Mouse (Mus musculus): ENCODE measurements at regions not wholly inside any gene's neighbourhood (a gene's known extent, or its start where the extent isn't known, plus 50 kb on each side); places are given as distances from the start of the nearest gene placed in this dataset.
A peak's percentile ranks its signal among the peaks of the same experiment; 100 is the strongest.

DNA sequence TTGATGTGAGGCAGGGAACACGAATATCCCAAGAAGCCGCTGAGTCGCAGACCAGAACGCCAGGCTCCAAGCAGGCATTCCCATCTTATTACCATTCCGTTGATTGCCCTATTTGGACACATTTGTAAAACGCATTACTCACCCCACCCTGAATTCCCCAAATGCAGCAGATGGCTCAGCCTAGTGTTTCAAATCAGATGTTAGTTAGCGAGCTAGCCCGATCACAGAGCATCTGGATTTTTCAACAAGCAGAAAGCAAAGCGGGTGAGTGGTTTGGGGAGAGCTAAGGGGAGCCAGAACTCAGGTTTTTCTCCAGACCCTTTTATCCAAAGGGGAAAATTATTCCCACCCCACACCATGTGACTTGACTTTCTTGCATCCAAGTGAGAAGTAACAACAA, 273.2 kb downstream of the Rwdd3 start:
- peak; percentile 40 to 52 for DNase-seq

DNA sequence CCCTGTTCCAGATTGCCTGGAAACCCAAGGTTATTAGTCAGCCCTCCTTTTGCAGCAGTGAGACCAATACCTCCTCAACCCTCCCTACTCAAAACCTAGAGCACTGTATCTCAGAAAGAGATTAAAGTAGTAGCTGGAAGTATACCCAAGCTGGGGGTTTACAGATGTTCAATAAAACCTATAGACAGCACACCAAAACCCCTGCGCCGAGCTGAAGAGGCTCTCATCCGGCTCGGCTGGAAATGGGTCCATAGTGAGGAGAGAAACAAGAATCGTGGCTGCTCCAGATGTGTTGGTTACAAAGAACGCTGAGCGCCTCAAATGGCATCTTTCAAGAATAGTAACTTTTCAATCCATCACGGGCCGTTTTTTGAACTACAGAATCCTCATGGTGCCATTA, 273.7 kb downstream of the Rwdd3 start:
- peak in 1 of 2 experiments; percentile 10 for DNase-seq

GRCm38 (mm10) chr3:120897221-120897620, 274.3 kb downstream of the Rwdd3 start:
- peak; percentile 54 to 77 for DNase-seq

- peak; percentile 47 to 66 for DNase-seq
Observed at GRCm38 (mm10) chr3:120886063-120886841, 285.2 kb downstream of the Rwdd3 start.

GRCm38 (mm10) chr3:120885401-120885800, 286.1 kb downstream of the Rwdd3 start:
- DNase-seq, result peak; percentile 15 to 19

GRCm38 (mm10) chr3:120884189-120884588, 287.3 kb downstream of the Rwdd3 start:
- DNase-seq, result peak in 1 of 2 experiments; percentile 9

DNA sequence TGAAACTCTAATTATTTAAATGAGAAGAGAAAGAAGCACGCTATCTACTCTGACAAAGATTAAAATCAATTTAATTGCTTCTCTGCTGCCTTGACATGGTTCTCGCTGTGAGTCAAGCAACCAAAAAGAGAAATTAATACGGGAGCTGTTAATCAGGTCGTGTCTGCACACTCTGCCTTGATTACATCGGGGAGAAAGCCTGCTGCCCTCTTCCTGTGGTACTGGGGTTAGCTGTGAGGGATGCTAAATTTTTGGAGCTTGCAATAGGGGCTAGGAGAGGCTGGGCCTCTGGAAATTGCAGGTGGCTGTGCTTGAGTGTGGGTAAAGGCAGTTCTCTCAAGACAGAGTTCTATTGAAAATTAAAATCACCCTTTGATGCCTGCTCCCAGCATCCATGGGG, 287.8 kb downstream of the Rwdd3 start:
- DNase-seq, result peak; percentile 27 to 29

GRCm38 (mm10) chr3:120879409-120879808, 292.1 kb downstream of the Rwdd3 start:
- DNase-seq, result no peak

- DNase-seq, result no peak
Observed at GRCm38 (mm10) chr3:120875740-120876139, 295.8 kb downstream of the Rwdd3 start.

DNA sequence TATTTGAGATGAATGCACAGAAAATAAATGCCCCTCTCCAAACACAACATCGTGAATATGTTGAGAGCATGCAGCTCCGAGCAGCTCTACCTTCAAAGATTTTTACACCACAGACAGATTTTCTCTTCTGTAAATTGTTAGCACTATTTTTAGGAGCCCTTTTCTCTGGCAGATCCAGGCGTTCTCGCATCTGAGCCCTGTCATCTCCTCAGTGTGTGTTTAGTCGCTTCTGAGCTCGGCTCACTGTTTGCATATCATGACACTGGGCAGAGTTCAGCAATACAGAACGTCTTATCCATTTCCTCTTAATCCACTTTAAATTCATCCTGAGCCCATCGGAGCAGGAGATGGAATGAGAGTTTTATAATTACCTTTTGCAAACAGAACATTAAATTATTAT, 306.5 kb downstream of the Rwdd3 start:
- no peak for DNase-seq

DNA sequence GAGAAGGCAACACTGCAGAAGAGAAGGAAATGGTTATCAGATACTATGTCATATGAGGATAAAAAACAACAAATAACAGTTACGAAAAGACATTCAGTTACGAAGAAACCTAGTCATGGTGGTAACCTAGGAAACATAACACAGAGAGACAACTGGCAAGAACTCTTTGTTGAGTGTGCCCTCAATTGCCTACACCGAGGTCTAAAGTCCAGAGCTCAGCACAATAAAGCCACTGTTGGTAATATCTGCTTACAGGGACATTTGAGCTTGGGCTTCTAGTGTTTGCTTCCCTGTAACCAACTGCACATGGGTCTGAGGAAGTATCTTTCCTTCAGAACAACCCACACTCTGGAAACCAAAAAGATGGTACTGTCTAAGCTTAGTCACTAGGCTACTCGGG, 309.9 kb downstream of the Rwdd3 start:
- DNase-seq, result no peak

DNA sequence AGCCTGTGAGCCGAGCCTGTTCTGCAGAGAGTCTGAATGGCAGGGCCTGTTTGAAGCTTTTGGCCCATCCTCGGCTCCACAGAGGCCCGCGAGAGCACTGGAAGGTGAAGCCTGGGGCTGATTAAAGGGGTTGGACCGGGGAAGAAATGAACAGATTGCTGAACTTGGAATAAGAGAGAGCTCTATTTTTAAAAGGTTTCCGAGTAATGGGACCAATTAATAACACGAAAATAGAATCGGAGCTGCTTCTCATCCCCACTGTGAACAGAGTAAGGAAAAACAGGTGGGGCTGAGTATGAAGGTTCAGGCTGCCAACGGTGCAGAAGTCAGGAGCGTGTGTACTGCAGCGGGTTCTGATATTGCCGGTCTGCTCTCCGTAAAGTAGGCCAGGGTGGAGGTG, 313.2 kb downstream of the Rwdd3 start:
- DNase-seq, result peak; percentile 35 to 50

- DNase-seq, result no peak
Observed at GRCm38 (mm10) chr3:120854322-120854721, 317.2 kb downstream of the Rwdd3 start.

DNA sequence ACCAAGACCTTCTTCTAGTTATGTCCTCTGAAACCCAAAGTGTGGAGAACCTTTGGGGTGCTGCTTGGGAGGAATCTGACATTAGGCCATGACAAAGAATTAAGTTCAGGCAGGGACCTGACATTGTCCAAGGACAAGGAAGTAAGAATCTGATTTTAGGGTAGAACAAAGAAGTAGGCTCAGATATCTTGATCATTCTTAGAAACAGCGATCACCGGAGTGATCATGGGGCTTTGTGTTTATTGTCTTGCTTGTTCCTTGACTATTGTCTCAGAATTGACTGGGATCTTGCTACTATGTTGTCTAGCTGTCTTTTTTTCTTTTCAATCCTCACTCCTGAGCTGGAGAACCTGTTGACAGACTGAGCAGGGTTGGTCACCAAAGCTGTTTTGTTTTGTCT, 327.9 kb downstream of the Rwdd3 start:
- DNase-seq, result no peak

DNA sequence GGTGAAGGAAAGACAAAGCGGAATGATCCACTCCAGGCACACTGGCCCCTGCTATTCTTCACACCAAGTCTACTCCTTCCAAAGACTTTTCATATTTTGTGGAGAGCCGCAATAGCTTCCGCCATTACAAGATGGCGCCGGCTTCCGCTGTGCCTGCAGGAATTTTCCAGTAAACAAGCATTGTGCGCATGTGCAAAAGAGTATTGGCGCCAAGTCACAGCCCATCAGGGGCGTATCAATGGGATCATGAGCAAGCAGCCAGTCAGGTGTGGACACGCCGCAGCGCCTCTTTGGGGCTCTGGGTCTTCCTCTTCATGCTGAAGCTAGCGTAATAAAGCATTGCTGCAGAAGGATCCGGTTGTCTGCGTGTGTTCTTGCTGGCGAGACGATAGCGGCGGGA, 348.0 kb downstream of the Rwdd3 start:
- DNase-seq, result no peak

GRCm38 (mm10) chr3:120811901-120812300, 359.6 kb downstream of the Rwdd3 start:
- DNase-seq, result no peak

- no peak for DNase-seq
Observed at GRCm38 (mm10) chr3:120810527-120810926, 361.0 kb downstream of the Rwdd3 start.

- DNase-seq, result no peak
Observed at GRCm38 (mm10) chr3:120810048-120810447, 361.4 kb downstream of the Rwdd3 start.

GRCm38 (mm10) chr3:120786659-120787058, 384.8 kb downstream of the Rwdd3 start:
- DNase-seq, result peak; percentile 32 to 41

- DNase-seq, result no peak
Observed at GRCm38 (mm10) chr3:120781486-120781885, 390.0 kb downstream of the Rwdd3 start.

DNA sequence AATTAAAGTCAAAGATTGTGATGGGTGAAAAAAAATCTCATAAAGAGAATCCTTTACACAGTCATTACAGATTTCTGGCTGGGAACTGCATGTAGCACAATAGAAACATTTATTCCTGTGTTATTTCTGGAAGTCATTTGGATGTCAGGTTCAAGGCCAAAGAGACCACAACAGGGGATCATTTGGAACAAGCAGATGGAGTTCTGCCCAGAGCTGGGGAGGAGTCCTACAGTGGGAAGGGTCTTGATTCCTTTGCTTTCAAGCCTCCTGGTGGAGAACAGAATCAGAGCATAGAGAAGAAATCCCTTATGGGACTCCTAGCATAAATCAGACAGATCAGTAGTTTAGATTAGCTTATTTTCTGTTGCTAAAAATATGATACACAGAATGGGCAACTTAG, 392.4 kb downstream of the Rwdd3 start:
- peak; percentile 81 for DNase-seq

DNA sequence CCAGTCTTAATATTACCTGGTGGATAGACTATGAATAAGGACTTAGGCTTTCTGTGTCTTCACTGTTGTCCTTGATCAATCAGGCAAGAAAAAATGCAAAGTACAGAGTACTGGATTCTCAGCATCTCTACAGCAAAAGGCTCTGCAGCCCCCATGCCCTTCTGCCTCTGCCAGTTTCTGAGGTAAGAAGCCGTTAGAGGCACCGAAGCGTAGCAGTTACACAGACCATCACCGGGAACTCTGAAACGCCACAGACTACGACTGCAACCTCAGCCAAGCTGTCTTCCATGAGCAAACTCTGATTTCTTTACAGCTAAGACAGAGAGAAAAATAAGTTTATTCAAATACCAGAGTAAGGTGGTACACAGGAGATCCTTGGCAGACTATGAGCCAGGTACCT, 396.5 kb downstream of the Rwdd3 start:
- DNase-seq, result peak; percentile 5 to 9

DNA sequence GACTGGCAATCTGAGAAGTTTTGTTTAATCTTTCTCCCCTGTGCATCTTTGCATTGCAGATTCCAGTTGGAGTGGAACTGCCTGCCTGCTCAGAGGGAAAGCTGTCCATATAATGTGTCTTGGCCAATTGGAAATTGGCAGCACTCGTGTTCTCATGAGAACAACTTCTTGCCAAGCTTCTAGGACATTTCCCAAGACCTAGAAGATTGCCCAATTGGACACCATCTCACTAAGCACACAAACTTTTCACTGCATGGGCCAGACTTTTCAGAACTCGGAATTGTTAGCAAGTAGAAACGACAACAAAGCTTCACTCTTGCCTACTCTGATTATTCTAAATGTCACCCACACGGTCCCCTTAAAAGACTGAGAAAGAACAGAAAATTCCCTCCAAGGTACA, 409.8 kb downstream of the Rwdd3 start:
- DNase-seq, result peak; percentile 45 to 64

DNA sequence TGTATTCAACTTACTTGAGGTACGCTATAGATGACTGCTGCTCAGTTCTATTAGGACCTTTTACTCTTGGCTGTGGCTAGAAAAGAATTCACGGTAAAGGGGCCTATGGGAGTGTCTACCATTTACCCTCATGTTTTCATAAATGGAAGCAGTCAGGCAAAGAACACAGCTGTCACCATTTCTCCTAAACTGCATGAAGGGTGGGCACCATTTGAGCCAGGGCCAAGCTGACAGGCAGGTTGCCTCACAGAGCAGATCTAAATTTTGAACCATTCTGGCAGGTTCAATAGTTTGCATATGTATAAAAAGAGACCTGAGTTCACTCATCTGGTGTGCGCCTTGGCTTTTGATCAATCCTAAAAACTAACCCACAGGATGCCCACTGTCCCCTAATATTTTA, 410.3 kb downstream of the Rwdd3 start:
- peak; percentile 62 to 77 for DNase-seq

DNA sequence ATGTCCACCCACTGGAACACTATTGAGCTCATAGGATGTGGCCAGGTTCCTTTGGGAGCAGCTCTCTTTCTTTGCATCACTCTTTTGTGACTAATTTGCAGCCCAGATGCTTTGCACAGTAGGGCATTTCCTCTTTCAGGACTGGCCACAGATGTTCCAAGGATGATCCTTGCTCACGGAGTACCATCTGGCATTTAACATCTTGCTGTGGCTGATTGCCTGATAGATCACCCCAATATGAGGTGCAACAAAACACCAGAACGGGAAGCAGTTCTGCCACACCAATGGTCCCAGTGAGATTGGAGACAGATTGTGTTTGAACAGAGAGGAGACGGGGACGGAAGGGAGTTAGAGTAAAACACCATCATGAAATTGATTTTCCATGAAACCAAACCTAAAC, 423.0 kb downstream of the Rwdd3 start:
- DNase-seq, result peak in 1 of 2 experiments; percentile 26
